Mouse (Mus musculus) hindbrain, embryonic 12.5 days (tissue): Measurements from ENCODE around the gene Sema4d. TPM values are rescaled to one million over a fixed set of nuclear protein-coding genes. Genes with fewer than 3 reads are reported as not detected.
A peak's percentile ranks its signal among the peaks of the same experiment; 100 is the strongest.

Source experiments
- ATAC-seq: fragments of 200-750 bp; cut with Nextera tagmentation; 2 replicates; pipeline ENCODE4 v1.8.0; 2017; ENCODE audit warnings: moderate TSS enrichment; ENCODE audit not compliant: low FRiP score
- H3K27ac ChIP-seq: fragments of 300-500 bp; sonication (generic); 2 replicates; pipeline ENCODE4 v1.5.1; 2016; ENCODE audit warnings: mild to moderate bottlenecking
- H3K27me3 ChIP-seq: fragments of 300-500 bp; sonication (generic); 2 replicates; pipeline ENCODE4 v1.6.1; 2016; ENCODE audit warnings: mild to moderate bottlenecking
- H3K36me3 ChIP-seq: fragments of 300-500 bp; sonication (generic); 2 replicates; pipeline ENCODE4 v1.6.1; 2016; ENCODE audit warnings: mild to moderate bottlenecking
- H3K4me1 ChIP-seq: fragments of 300-500 bp; sonication (generic); 2 replicates; pipeline ENCODE4 v1.6.1; 2016
- H3K4me2 ChIP-seq: fragments of 300-500 bp; sonication (generic); replicated peaks from 2 replicates; pipeline ENCODE4 v1.6.1; 2016; ENCODE audit warnings: mild to moderate bottlenecking
- H3K4me3 ChIP-seq: fragments of 300-500 bp; sonication (generic); 2 replicates; pipeline ENCODE4 v1.5.1; 2016; ENCODE audit warnings: mild to moderate bottlenecking
- H3K9ac ChIP-seq: fragments of 300-500 bp; sonication (generic); 2 replicates; pipeline ENCODE4 v1.6.1; 2016; ENCODE audit warnings: mild to moderate bottlenecking, moderate library complexity
- H3K9me3 ChIP-seq: fragments of 300-500 bp; sonication (generic); replicated peaks from 2 replicates; pipeline ENCODE4 v1.6.1; 2016; ENCODE audit warnings: mild to moderate bottlenecking
- WGBS: fragments of 180-500 bp; shearing (Covaris S2); methylation state at CpG from one replicate; pipeline ENCODE4 v1.1.7; 2016; 5-methylcytosine and 5-hydroxymethylcytosine counted together
- polyA plus RNA-seq: library from polyadenylated mRNA; unstranded; fragments of >200 nt; fragmentation: Nextera tagmentation; extraction: Ambion mirVana; gene quantifications from 2 replicates; pipeline ENCODE4 v1.2.1, GENCODE M21; 2016

Sema4d gene
- polyA plus RNA-seq, 1 experiment from 2014 or later: 7.7 TPM

DNA sequence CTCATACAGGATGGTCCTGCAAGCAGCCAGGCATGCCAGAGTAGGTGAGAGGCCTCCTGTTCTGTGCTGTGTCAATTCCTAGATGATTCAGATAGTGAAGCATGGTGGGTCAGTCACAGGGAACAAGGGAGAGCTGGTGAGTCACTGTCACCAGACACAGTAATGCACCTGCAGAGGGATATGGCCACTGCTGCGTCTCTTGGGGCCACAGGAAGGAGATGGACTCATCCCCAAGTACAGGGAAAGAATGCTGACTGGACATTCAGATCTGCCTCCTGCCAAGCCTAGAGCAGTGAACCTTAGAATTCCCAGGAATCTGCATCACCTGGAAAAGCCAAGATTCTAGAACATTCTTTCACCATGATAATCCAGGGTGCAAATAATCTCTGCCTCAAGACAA lies 53.8 kb downstream of the Sema4d start:
- no peaks in the 10 kb centered on the region for H3K36me3 ChIP-seq
- no peak overlapping the region for H3K27ac ChIP-seq
- 0 out of 2 replicates have a peak, but pooled peaks cover 4% of the 10 kb centered on the region for H3K4me1 ChIP-seq
- H3K4me3 ChIP-seq: no peak overlapping the region
- H3K9me3 ChIP-seq: no peaks in the 10 kb centered on the region
- H3K4me2 ChIP-seq: no peak overlapping the region
- no peak overlapping the region for H3K9ac ChIP-seq
- no peaks in the 10 kb centered on the region for H3K27me3 ChIP-seq
- ATAC-seq: no peak
- 92% methylated on average over 1 of the region's 1 CpGs for WGBS

DNA sequence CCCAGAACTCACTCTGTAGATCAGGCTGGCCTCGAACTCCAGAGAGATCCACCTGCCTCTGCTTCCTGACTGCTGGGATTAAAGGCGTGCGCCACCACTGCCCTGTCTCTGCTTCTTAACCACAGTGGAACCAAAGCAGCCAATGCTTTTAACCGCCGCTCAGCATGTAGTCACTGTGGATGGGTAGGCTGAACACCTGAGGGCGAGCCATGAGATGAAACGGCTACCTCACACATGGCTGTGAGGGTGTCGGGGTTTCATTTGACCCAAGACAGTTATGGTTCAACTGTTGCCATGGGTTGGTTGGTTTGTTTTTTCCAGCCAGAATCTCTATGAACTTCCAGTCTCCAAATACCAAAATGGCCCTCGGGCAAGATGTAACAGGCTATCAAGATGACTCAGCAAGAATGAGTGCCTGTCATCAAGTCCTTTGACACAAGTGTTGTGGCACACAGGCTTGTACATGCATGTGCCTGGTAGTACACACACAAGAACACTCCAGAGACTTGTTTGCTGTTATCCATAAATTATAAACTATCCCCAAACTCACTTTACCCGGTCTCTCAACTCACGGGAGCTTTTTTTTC lies 54.9 kb downstream of the Sema4d start:
- WGBS: 94% methylated on average over 11 of the region's 11 CpGs
- Histone ChIP-seq H3K4me3 (no peak overlapping the region), H3K9ac (no peak overlapping the region), H3K4me1 (0 out of 2 replicates have a peak, but pooled peaks cover 4% of the 10 kb centered on the region), H3K27me3 (no peaks in the 10 kb centered on the region), H3K4me2 (no peak overlapping the region), H3K9me3 (no peaks in the 10 kb centered on the region), H3K27ac (no peak overlapping the region), H3K36me3 (no peaks in the 10 kb centered on the region)
- ATAC-seq: no peak

DNA sequence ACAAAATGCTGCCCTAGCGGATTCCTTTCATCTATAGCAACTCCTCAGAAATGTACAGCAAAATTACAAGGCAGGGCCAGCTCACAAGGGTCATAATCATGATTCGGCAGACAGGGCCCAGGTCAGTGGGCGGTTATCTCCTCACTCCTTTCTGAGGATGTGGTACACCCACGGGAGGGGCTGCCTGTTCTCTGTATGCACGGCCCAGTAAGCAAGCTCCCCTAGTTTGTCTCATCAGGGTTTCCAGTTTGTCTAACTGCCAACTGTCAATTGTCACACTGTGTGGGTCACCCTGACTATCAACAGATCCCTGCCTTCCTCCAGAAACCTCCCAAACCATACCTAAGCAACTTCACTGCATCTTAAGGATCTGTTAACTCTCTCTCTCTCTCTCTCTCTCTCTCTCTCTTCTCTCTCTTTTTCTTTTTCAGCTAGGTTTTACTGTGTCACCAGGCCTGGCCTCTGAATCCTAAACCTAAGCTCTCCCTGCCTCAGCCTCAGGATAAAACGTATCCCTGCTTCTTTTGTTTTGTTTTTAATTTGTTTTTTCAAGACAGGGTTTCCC lies 55.5 kb downstream of the Sema4d start:
- 50% methylated on average over 6 of the region's 6 CpGs for WGBS
- Histone ChIP-seq H3K9me3 (no peaks in the 10 kb centered on the region), H3K4me2 (no peak overlapping the region), H3K27me3 (no peaks in the 10 kb centered on the region), H3K4me3 (no peak overlapping the region), H3K9ac (no peak overlapping the region), H3K36me3 (no peaks in the 10 kb centered on the region), H3K27ac (no peak overlapping the region), H3K4me1 (0 out of 2 replicates have a peak, but pooled peaks cover 4% of the 10 kb centered on the region)
- ATAC-seq: no peak

DNA sequence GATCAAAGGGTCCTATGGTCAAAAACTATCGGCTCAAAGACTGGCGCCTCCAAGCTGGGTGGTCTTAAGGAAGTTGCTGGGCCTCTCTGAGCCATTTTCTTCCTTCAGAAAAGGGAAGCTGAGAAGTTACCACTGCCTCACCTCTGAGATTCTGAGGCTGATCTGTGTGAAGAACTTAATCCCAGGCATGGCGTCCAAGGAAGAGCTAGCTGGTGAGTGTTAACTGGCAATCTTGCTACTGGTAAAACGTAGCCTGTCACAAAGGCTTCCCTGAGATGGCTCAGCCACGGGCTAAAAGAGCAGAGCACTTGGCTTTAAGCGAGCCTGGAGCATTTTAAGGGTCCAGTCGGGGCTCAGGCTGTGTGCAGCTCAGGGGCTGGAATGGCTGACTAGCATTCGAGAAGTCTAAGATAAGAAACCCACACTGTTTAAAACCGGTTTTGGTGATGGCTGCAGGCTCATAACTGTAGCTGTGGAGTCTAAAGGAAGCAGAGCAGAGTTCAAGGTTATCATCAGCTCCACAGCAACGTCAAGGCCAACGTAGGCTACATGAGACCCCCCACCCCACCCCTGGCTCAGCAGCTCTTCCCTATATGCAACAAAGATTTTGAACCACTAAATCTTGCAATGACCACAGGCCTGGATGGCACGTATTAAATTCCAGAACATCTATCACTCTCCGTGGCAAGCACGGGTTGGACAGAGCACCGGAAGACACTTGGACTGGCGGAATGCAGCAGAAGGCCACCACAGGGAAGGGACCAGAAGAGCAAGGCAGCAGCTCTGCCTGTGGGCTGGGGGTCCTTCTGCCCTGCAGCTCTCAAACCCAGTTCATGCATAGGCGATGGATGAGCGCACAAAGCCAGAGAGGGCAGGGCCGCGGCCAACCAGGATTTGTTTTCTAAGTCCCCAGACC lies 56.3 kb downstream of the Sema4d start:
- Histone ChIP-seq H3K9me3 (no peaks in the 10 kb centered on the region), H3K4me1 (peaks cover 10% of the 10 kb centered on the region), H3K27me3 (no peaks in the 10 kb centered on the region), H3K9ac (no peak overlapping the region), H3K4me3 (no peak overlapping the region), H3K36me3 (no peaks in the 10 kb centered on the region), H3K4me2 (no peak overlapping the region), H3K27ac (no peak overlapping the region)
- 80% methylated on average over 20 of the region's 20 CpGs for WGBS
- ATAC-seq: no peak

DNA sequence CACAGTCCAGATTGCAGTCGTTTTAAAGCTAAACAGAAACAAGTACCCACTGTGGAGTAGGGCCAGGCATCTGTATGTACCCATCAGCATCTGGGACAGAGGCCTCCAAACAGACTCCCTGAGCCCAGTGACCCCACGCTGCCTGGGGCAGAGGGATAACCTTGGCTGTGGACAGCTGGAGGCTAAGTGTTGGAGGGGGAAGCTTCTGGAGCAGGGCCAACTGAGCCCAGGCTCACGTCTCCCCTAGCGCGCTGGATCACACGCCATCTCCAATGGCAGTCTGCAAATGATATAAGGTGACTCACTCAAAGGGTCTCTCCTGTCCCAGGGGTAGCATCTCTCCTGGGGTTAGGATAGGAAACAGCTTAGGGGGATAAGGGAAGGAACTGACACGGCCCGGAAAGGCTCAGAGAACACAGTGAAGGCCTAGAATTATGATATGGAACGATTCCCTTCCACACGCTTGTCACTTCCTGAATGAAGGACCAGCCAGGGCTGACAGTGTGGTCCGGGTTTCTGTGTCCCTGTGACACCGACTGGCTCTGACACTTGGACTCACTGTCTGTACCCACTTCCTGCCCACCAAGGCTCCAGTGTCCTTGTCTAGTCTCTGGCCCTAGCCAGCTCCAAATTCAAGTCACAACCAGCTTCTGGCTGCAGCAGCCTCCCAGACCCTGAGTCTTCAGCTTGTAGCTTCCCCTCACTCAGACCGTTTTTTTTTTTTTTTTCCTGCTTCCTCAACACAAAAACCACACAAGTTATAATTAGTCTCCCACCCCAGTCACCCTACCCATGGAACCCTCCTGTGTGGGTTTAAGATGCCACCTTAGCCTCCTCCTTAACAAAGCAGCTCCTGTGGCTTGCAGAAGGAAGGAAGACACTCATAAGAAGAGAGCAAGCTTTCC lies 57.3 kb downstream of the Sema4d start:
- no peaks in the 10 kb centered on the region for H3K36me3 ChIP-seq

DNA sequence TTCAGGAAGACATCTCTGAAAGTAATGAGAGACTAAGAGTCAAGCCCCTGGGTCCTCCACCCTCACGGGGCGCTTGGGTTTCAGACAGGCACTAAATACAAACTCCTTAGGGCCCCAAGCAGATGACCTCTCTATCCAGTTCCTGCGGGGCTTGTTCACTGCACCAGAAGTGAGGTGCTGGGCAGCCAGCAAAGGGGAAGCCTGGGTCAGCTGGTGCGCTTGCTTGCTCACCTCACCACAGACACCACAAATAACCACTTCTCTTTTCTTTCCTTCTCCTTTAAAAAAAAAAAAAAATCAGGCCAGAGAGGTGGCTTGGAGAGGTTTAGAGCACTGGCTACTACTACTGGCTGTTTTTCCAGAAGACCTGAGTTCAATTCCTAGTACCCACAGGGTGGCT lies 59.0 kb downstream of the Sema4d start:
- peaks cover 25% of the 10 kb centered on the region for H3K4me1 ChIP-seq
- H3K9ac ChIP-seq: no peak overlapping the region
- H3K9me3 ChIP-seq: no peaks in the 10 kb centered on the region
- H3K27me3 ChIP-seq: no peaks in the 10 kb centered on the region
- no peak overlapping the region for H3K4me2 ChIP-seq
- H3K4me3 ChIP-seq: no peak overlapping the region
- no peak for ATAC-seq
- no peaks in the 10 kb centered on the region for H3K36me3 ChIP-seq
- H3K27ac ChIP-seq: no peak overlapping the region
- 88% methylated on average over 4 of the region's 4 CpGs for WGBS

More for the DNA sequence above, 57.3 kb downstream of the Sema4d start:
- H3K9me3 ChIP-seq: no peaks in the 10 kb centered on the region
- WGBS: 85% methylated on average over 13 of the region's 13 CpGs
- ATAC-seq: no peak
- no peak overlapping the region for H3K27ac ChIP-seq
- no peak overlapping the region for H3K4me2 ChIP-seq
- no peak overlapping the region for H3K9ac ChIP-seq
- H3K27me3 ChIP-seq: no peaks in the 10 kb centered on the region
- peaks cover 15% of the 10 kb centered on the region for H3K4me1 ChIP-seq
- no peak overlapping the region for H3K4me3 ChIP-seq

DNA sequence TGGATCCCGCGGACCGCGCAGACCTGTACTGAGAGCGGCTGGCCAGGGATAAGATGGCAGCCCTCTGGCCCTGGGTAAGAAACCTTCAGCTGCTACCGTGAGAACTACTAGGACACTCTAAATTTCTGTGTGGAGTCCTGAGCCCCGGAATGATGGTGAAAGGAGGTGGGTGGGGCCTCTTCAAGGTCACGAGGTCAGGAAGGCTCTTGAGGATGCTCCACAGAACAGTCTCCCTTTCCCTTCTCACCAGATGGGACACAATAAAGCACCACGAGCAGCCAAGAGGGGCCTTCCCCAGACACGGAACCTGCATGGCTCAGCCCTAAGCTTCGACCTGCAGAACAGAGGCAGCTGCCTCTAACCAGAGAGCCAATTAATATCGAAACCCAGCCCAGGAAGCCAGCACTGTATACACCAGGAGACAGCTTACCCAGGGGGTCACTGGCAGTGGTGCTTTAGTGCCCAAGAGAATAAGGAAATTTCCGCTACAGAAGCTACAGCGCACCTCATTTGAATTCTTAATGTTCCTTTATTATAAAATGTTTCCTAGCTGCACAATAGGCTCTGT lies 61.4 kb downstream of the Sema4d start:
- no peak overlapping the region for H3K4me2 ChIP-seq
- no peak overlapping the region for H3K4me3 ChIP-seq
- peaks cover 30% of the 10 kb centered on the region for H3K4me1 ChIP-seq
- H3K9me3 ChIP-seq: no peaks in the 10 kb centered on the region
- no peak overlapping the region for H3K9ac ChIP-seq
- no peaks in the 10 kb centered on the region for H3K36me3 ChIP-seq
- peak; percentile 53 for ATAC-seq
- H3K27ac ChIP-seq: peak overlapping the region; percentile 49
- no peaks in the 10 kb centered on the region for H3K27me3 ChIP-seq
- WGBS: 53% methylated on average over 14 of the region's 14 CpGs

DNA sequence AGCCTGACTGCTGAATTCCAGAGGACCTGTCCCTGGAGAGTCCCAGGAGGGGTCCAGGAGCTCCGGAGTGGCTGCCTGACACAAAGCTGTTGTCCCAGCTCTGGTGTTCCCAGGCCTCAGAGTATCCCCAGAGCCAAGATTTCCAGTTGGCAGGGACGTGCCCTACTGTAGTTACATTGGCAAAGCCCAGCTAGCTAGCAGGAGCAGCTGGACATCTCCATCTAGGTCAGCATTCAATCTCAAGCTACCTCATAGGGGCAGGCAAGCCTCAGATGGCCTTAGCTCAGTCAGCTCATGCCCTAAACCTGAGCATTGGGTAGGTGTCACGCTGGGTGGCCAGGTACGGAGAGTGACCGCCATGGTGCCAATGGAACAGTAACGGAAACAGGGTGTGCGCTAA lies 62.1 kb downstream of the Sema4d start:
- no peak overlapping the region for H3K4me3 ChIP-seq
- H3K36me3 ChIP-seq: no peaks in the 10 kb centered on the region
- H3K27ac ChIP-seq: no peak overlapping the region
- H3K4me1 ChIP-seq: peaks cover 30% of the 10 kb centered on the region
- H3K4me2 ChIP-seq: no peak overlapping the region
- no peak overlapping the region for H3K9ac ChIP-seq
- no peaks in the 10 kb centered on the region for H3K9me3 ChIP-seq
- WGBS: 89% methylated on average over 7 of the region's 7 CpGs
- H3K27me3 ChIP-seq: no peaks in the 10 kb centered on the region
- ATAC-seq: no peak

DNA sequence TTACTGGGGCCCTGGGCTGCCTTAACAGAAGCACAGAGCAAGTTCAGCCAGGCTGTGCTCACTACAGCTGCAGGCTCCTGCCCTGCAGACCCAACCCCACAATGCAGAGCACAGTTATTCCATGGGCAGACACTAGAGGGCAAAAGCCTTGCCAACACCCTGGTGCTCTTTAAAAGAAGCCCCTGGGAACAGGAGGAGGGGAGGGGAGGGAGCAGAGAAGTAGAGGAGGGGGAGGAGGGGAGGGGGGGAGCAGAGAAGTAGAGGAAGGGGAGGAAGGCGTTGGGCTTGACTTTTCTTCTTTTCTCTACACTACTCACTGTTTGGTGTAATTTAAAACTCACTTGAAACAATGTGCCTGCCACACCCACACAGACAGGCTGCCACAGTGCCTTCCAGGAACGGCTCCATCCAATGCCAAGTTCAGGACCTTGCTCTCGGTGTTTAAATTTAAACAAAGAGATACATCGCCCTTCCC lies 63.6 kb downstream of the Sema4d start:
- H3K27ac ChIP-seq: no peak overlapping the region

DNA sequence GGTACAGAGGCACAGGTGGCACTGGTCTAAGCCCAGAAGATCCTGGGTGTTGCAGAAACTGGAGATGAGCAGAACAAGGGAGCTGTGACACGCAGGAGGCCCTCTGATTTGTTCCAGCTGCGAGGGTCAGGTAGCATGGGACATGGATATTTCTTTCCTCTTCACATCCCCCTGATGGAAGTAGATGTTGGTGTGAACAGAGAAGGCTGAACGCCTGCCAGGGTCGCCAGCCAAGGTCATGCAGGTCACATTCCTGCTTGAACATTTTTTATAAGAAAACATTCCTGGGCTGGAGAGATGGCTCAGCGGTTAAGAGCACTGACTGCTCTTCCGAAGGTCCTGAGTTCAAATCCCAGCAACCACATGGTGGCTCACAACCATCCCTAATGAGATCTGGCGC lies 66.2 kb downstream of the Sema4d start:
- Histone ChIP-seq H3K27ac (no peak overlapping the region), H3K4me3 (no peak overlapping the region), H3K9ac (no peak overlapping the region), H3K36me3 (no peaks in the 10 kb centered on the region), H3K4me1 (peaks cover 32% of the 10 kb centered on the region), H3K9me3 (no peaks in the 10 kb centered on the region), H3K27me3 (no peaks in the 10 kb centered on the region), H3K4me2 (no peak overlapping the region)
- ATAC-seq: no peak
- whole genome bisulfite sequencing: 63% methylated on average over 7 of the region's 7 CpGs

More for the DNA sequence above, 63.6 kb downstream of the Sema4d start:
- H3K9ac ChIP-seq: no peak overlapping the region; the same call in 1 of the 2 replicates
- H3K4me1 ChIP-seq: peaks cover 37% of the 10 kb centered on the region
- WGBS: 7% methylated on average over 4 of the region's 4 CpGs
- peak; percentile 54 for ATAC-seq
- no peaks in the 10 kb centered on the region for H3K36me3 ChIP-seq
- no peaks in the 10 kb centered on the region for H3K9me3 ChIP-seq
- no peak overlapping the region for H3K4me3 ChIP-seq
- H3K4me2 ChIP-seq: no peak overlapping the region
- H3K27me3 ChIP-seq: no peaks in the 10 kb centered on the region

DNA sequence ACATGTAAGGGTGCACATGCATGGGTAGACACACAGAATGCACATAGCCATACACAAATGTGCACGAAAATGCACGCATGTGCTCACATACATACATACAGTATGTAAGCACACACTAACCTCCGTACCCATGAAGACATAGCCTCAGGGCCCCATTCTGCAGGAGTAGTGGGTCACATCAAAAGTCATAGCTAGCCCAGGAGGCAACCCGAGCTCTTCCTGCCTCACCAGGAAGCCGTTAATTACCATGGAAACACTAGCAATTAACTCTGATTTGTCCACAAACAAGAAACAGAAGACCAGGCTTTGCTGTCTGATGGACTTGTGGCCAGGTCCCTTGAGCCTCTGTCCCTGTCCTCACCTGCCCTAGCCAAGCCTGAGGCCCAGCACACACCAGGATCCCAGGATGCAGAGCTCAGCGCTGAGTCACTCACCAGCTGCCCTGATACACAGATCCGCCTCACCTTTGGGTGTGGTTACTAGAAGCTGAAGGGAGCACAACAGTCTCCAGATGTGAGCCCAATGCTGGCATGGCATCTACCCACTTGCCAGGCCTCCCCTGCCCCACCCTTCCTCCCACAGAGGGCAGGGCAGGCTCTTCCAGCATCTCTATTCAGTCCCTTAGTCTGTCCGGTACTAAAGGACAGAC lies 67.5 kb downstream of the Sema4d start:
- 64% methylated on average over 8 of the region's 8 CpGs for WGBS
- no peak; the same call in 1 of the 2 replicates for ATAC-seq
- Histone ChIP-seq H3K27me3 (no peaks in the 10 kb centered on the region), H3K9me3 (no peaks in the 10 kb centered on the region), H3K4me1 (peaks cover 25% of the 10 kb centered on the region), H3K4me2 (no peak overlapping the region), H3K36me3 (no peaks in the 10 kb centered on the region), H3K9ac (no peak overlapping the region), H3K27ac (no peak overlapping the region), H3K4me3 (no peak overlapping the region)
